Mouse (Mus musculus) erythroblast, adult 5-6 weeks (primary cell): Measurements from ENCODE around the gene Ssc5d. TPM values are rescaled to one million over a fixed set of nuclear protein-coding genes. Genes with fewer than 3 reads are reported as not detected.
A peak's percentile ranks its signal among the peaks of the same experiment; 100 is the strongest.

Source experiments
- ATAC-seq: replicated peaks from 2 replicates; pipeline ENCODE4 v1.8.0; 2016; ENCODE audit warnings: moderate number of reproducible peaks, mild to moderate bottlenecking, moderate TSS enrichment, inconsistent platforms; ENCODE audit not compliant: poor library complexity, low FRiP score, severe bottlenecking
- total RNA-seq, 2 experiments: library from RNA; stranded (forward) in 1 of 2; stranded (reverse) in 1 of 2; fragments of 150-400 nt in 1 of 2; fragments of 200-764, 138-1000 nt in 1 of 2; gene quantifications; 2 replicates each; pipeline versions ENCODE4 v1.2.3 to v1.2.4; 2015 to 2017; ENCODE audit warnings: low replicate concordance in 2 of 2

The Ssc5d gene
- total RNA-seq, 2 experiments from 2014 or later, result not detected

- ATAC-seq, result no peak
Observed at GRCm38 (mm10) chr7:4918681-4919080, 6.9 kb upstream of the Ssc5d start.

GRCm38 (mm10) chr7:4919096-4919495 lies 6.5 kb upstream of the Ssc5d start:
- ATAC-seq, result no peak

GRCm38 (mm10) chr7:4919971-4920370 lies 5.6 kb upstream of the Ssc5d start:
- ATAC-seq, result no peak

GRCm38 (mm10) chr7:4920496-4920895 lies 5.1 kb upstream of the Ssc5d start:
- no peak for ATAC-seq

- ATAC-seq, result no peak
Observed at GRCm38 (mm10) chr7:4920976-4921823, 4.4 kb upstream of the Ssc5d start.

- ATAC-seq, result no peak
Observed at GRCm38 (mm10) chr7:4921824-4922482, 3.6 kb upstream of the Ssc5d start, which contains the start of gene Nat14. TSS of gene Nat14 (plus strand) at chr7:4922028.

GRCm38 (mm10) chr7:4922508-4922907 lies 3.1 kb upstream of the Ssc5d start:
- no peak for ATAC-seq

- no peak for ATAC-seq
Observed at GRCm38 (mm10) chr7:4922931-4923565, 2.5 kb upstream of the Ssc5d start.

- ATAC-seq, result no peak
Observed at GRCm38 (mm10) chr7:4923586-4924364, 1.8 kb upstream of the Ssc5d start.

GRCm38 (mm10) chr7:4924483-4924882 lies 1.1 kb upstream of the Ssc5d start:
- no peak for ATAC-seq

- ATAC-seq, result no peak
Observed at GRCm38 (mm10) chr7:4924891-4925301, 689 bp upstream of the Ssc5d start.

- ATAC-seq, result no peak
Observed at GRCm38 (mm10) chr7:4926849-4927248, 1.3 kb downstream of the Ssc5d start.

- ATAC-seq, result no peak
Observed at GRCm38 (mm10) chr7:4927711-4928110, 2.1 kb downstream of the Ssc5d start.

- ATAC-seq, result no peak
Observed at GRCm38 (mm10) chr7:4928323-4928722, 2.7 kb downstream of the Ssc5d start.

- no peak for ATAC-seq
Observed at GRCm38 (mm10) chr7:4933103-4933502, 7.5 kb downstream of the Ssc5d start.

- ATAC-seq, result no peak
Observed at GRCm38 (mm10) chr7:4934160-4934914, 8.8 kb downstream of the Ssc5d start.

- ATAC-seq, result no peak
Observed at GRCm38 (mm10) chr7:4936832-4937231, 11.2 kb downstream of the Ssc5d start.

GRCm38 (mm10) chr7:4937392-4937791 lies 11.8 kb downstream of the Ssc5d start:
- no peak for ATAC-seq

GRCm38 (mm10) chr7:4938456-4938855 lies 12.9 kb downstream of the Ssc5d start:
- ATAC-seq, result peak; percentile 77
